Mouse (Mus musculus): ENCODE results near the gene Kansl3. TPM values are rescaled to one million over a fixed set of nuclear protein-coding genes. Genes with fewer than 3 reads are reported as not detected.

Gene Kansl3
- total RNA-seq (2023) = 10 to 100 TPM; 39.7 to 40.2 TPM

DNA sequence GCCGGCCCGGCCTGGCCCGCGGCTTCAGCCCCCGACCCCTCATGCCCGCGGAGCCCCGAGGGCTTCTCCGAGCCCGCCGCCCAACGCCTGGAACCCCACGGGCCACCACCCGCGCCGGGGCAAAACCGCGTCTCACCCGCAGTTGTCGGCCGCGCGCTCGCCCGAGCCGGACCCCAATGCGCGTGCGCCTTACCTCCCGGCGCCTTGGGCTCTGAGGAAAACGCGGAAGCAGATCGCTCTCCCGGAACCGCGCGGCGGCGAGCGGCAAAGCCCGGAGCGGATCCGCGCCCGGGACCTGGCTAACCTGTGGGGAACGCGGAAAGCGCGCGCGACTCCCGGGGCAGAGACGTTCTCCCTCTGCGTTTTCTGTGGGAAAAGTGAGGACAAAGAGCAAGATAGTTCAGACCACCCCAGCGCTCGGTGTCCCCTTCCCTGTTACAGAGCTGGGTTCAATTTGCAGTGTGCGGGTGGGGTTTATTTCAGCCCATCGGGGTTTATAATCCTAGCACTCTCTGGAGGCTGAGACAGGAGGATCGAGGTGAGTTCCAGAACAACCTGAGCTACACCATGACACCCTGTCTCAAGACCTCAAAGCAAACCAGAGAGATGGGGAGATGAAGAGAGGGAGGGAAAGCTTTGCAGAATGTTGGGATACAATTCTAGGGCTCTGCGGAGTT is at the start of gene Kansl3:
TSS of gene Kansl3 (minus strand) at position 213 of the 677 bp plus-strand sequence.

DNA sequence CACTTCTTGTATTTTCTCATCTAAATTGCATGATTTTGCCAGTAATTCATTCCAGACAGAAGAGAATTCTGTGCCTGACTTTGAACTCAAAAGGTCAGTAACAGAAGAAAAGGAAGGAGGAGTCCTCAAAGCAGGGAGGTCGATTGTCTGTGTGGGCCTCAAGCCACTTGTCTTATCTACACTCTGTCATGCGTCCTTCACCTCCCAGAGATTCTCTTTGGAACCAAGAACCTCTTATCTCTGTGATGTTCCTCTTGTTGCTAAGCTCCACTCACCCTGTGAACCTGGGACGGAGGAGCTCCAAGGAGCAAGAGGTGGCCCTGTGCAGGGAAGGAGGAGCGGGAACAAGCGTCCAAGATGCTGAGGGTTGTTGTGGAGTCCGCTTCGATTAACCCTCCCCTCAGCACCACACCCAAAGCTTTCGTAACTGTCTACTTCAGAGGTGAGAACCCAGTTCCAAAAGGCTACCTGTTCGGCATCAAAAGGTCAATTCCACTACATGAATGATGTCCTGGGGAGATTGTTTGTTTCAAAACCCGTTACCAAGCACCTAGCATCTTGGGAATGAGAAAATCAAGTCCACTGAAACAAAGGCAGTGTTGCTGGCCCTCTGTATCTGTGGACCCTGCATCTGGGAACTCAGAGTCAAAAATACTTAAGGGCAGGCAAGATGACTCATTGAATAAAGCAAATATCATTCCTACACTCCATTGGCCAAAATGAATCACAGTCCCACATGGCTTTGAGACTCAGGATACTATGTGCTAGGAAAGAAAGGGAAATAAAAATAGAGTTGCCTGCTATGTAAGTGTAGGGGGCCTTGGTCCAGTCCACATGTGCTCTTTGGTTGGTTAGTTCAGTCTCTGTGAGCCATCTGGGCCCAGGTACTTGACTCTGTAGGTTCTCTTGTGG is 3.2 kb upstream of the Kansl3 start, which contains the start of gene Fer1l5:
TSS of gene Fer1l5 (plus strand) at position 358 of the 912 bp plus-strand sequence.

DNA sequence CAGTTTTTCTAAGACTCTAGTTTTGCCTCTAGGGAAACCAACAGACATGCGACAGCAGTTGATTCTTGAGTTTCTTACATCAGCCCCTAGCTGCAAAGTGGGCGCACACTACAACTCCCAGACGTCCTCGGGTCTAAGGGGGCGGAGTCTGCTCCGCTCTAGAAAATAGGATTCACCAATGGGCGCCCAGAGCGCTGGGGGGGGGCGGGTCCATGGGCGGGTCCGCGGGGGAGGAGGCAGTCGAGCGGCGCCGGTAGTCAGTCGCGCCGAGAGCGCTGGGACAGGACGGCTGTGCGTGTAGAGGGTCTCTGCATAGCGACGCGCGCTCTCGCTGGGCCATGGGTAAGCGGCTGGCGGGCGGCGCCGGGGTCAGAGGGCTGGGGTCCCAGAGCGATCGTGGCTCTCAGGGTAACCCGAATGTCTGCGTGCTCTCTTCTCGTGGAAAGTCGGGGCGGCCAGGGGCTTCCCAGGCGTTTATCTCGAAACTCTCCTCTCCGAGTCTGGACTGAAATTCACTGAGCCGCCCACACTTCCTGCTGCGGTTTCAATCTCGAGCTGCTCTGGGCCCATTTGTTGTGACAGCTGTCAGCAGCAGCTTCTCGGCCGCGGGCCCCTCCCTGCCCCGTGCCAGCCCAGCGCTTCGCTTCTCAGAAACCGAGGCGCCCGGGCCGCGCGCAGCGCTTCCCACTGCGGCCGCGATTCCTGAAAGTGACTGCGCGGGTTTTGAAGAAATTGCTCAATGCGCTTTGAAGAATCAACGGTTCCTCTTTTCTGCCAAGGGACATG is 61.3 kb downstream of the Kansl3 start, which contains the start of gene Arid5a:
TSS of gene Arid5a (plus strand) at position 239 of the 786 bp plus-strand sequence.

Other genes with a start within 250 kb of the Kansl3 start
- gene Uggt1, start 124.5 kb downstream of the Kansl3 start, total RNA-seq (2023) = 10 to 100 TPM; 64.0 to 71.4 TPM
- gene Neurl3, start 94.5 kb downstream of the Kansl3 start, total RNA-seq (2023) = 100 to 1,000 TPM; 110 to 115 TPM
- gene Arid5a, start 61.4 kb downstream of the Kansl3 start, total RNA-seq (2023) = 10 to 100 TPM; 59.0 to 74.6 TPM
- under 1 TPM in 1 of 2 experiments, not detected in 1; 0.29 TPM for gene Fer1l5, start 3.1 kb upstream of the Kansl3 start, total RNA-seq (2023)
- 10 to 100 TPM; 44.3 to 46.6 TPM for gene Lman2l, start 76.1 kb upstream of the Kansl3 start, total RNA-seq (2023)
- gene Cnnm4, start 102.4 kb upstream of the Kansl3 start, total RNA-seq (2023) = 10 to 100 TPM; 22.8 to 29.2 TPM
- 10 to 100 TPM; 22.2 to 30.3 TPM for gene Cnnm3, start 142.7 kb upstream of the Kansl3 start, total RNA-seq (2023)
- 1 to 10 TPM; 3.2 to 5.7 TPM for gene Ankrd23, start 167.7 kb upstream of the Kansl3 start, total RNA-seq (2023)
- gene Gm42417, start 170.2 kb upstream of the Kansl3 start, total RNA-seq (2023) = 1 to 10 TPM in 1 of 2 experiments, not detected in 1; 2.5 TPM
- 1 to 10 TPM; 3.9 to 4.0 TPM for gene Ankrd39, start 178.3 kb upstream of the Kansl3 start, total RNA-seq (2023)
- 1 to 10 TPM; 1.4 to 1.7 TPM for gene Sema4c, start 189.2 kb upstream of the Kansl3 start, total RNA-seq (2023)

All from neutrophil, adult 83 days (primary cell).